Mouse (Mus musculus): ENCODE results near the gene Tmem236. TPM values are rescaled to one million over a fixed set of nuclear protein-coding genes. Genes with fewer than 3 reads are reported as not detected.

Gene Tmem236
- total and polyA plus RNA-seq, 3 experiments = 0.05 TPM; not detected in 2

GRCm38 (mm10) chr2:14218126-14218525 is 43.8 kb downstream of the Tmem236 start:
- H3K4me1 ChIP-seq (ENCODE audit: control insufficient read depth in 1 of 2, insufficient read depth in 2 of 2) = no peaks in the 10 kb centered on the region
- in situ Hi-C loops (cut with MboI; ENCODE audit: low pct_ligation_motif_present, low pct_unique_long_range_greater_than_20kb, low sequenced_read_pairs) = no loop called here
- H3K79me2 ChIP-seq (replicated peaks; ENCODE audit: control insufficient read depth, extremely low read depth, insufficient read depth, poor library complexity, severe bottlenecking) = no peaks in the 10 kb centered on the region
- no peaks in the 10 kb centered on the region for H3K9me3 ChIP-seq (replicated peaks; ENCODE audit: low read length)
- no peaks in the 10 kb centered on the region for H3K27me3 ChIP-seq (replicated peaks)
- no peak overlapping the region for H3K4me2 ChIP-seq (ENCODE audit: insufficient read depth, low read depth, poor library complexity, severe bottlenecking)
- H3K36me3 ChIP-seq (replicated peaks in 1 of 2; ENCODE audit: control insufficient read depth in 1 of 2, insufficient read depth in 1 of 2, low read length in 1 of 2) = no peaks in the 10 kb centered on the region
- no peak overlapping the region for H3K27ac ChIP-seq (ENCODE audit: insufficient read depth, low read depth)
- H3K4me3 ChIP-seq (replicated peaks in 1 of 3; ENCODE audit: low read depth in 2 of 3, low read length in 2 of 3, poor library complexity in 1 of 3) = no peak overlapping the region
- H3K9ac ChIP-seq (ENCODE audit: insufficient read depth, low read depth) = no peak overlapping the region
- peak; percentile 33 for TF ChIP-seq RAD21 (IDR thresholded peaks at IDR 0.05; ENCODE audit: low read depth, low read length)
- peak; percentile 22 to 62; a peak in 2 of 4 replicates for TF ChIP-seq CTCF (conservative IDR thresholded peaks at IDR 0.05 in 1 of 2, IDR thresholded peaks at IDR 0.05 in 1 of 2; ENCODE audit: low read depth in 2 of 2, low read length in 2 of 2)
- peak; percentile 47 for TF ChIP-seq SMC3 (IDR thresholded peaks at IDR 0.05; ENCODE audit: low read depth, low read length)
- no peak for TF ChIP-seq MYC (IDR thresholded peaks at IDR 0.05; ENCODE audit: low read depth, low read length)
- dilution Hi-C loops (cut with MboI; ENCODE audit: extremely low pct_ligation_motif_present, extremely low pct_unique_long_range_greater_than_20kb, low sequenced_read_pairs) = no loop called here
- no peak for DNase-seq (ENCODE audit: extremely low read depth)

DNA sequence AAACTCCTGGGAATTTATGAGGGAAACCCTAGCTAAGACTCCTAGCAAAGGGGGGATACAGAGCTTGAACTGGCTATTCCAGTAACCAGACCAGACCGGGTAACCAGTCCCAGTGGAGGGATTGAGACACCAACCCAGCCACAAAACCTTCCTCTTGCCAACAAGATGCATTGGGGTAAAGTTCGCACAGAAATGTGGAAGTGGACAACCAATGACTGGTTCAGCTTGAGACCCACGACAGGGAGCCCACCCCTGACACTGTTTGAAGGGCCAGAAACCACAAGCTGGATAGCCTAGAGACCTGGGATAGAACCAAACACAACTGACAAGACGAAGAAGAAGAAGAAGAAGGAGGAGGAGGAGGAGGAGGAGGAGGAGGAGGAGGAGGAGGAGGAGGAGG is 50.1 kb downstream of the Tmem236 start:
- H3K9ac ChIP-seq (ENCODE audit: insufficient read depth, low read depth) = no peak overlapping the region
- no peak for DNase-seq (ENCODE audit: extremely low read depth)
- no peak overlapping the region for H3K27ac ChIP-seq (ENCODE audit: insufficient read depth, low read depth)
- H3K4me2 ChIP-seq (ENCODE audit: insufficient read depth, low read depth, poor library complexity, severe bottlenecking) = no peak overlapping the region
- H3K9me3 ChIP-seq (replicated peaks; ENCODE audit: low read length) = no peaks in the 10 kb centered on the region
- dilution Hi-C loops (cut with MboI; ENCODE audit: extremely low pct_ligation_motif_present, extremely low pct_unique_long_range_greater_than_20kb, low sequenced_read_pairs) (no loop called here), in situ Hi-C loops (cut with MboI; ENCODE audit: low pct_ligation_motif_present, low pct_unique_long_range_greater_than_20kb, low sequenced_read_pairs) (no loop called here)
- no peaks in the 10 kb centered on the region for H3K79me2 ChIP-seq (replicated peaks; ENCODE audit: control insufficient read depth, extremely low read depth, insufficient read depth, poor library complexity, severe bottlenecking)
- H3K36me3 ChIP-seq (replicated peaks in 1 of 2; ENCODE audit: control insufficient read depth in 1 of 2, insufficient read depth in 1 of 2, low read length in 1 of 2) = no peaks in the 10 kb centered on the region
- H3K4me3 ChIP-seq (replicated peaks in 1 of 3; ENCODE audit: low read depth in 2 of 3, low read length in 2 of 3, poor library complexity in 1 of 3) = no peak overlapping the region
- H3K4me1 ChIP-seq (ENCODE audit: control insufficient read depth in 1 of 2, insufficient read depth in 2 of 2) = 0 out of 4 replicates have a peak, but pooled peaks cover 0 to 4% of the 10 kb centered on the region in 2 experiments
- TF ChIP-seq BHLHE40 (IDR thresholded peaks at IDR 0.05; ENCODE audit: low read depth, low read length) (no peak), RCOR1 (conservative IDR thresholded peaks at IDR 0.05; ENCODE audit: low read depth, low read length) (no peak), GABPA (IDR thresholded peaks at IDR 0.05; ENCODE audit: insufficient replicate concordance, low read depth, low read length) (no peak), ELF1 (IDR thresholded peaks at IDR 0.05; ENCODE audit: low read depth, low read length) (no peak), ZMIZ1 (IDR thresholded peaks at IDR 0.05; ENCODE audit: low read depth, low read length) (no peak), UBTF (IDR thresholded peaks at IDR 0.05; ENCODE audit: low read depth, low read length) (no peak), JUND (conservative IDR thresholded peaks at IDR 0.05; ENCODE audit: low read depth, low read length) (no peak)
- H3K27me3 ChIP-seq (replicated peaks) = no peaks in the 10 kb centered on the region

DNA sequence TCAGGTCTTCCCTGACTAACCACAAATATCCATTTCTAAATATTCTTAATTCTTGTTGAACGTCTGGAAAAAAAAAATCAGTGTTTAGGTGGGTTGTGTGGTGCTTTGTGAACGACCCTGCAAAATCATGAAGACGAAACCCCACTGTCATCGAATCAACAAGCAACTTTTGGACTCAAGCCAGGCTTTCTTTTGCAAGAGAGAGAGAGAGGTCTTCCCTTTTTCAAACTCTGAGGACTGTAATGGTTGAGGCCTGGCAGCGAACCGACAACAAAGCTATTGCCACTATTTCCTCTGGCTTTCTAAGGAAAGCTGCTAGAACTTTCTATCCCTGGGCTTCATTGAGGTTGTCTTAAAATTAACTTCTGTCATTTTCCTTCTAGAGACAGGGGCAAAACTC is 54.2 kb downstream of the Tmem236 start:
- Histone ChIP-seq H3K27me3 (replicated peaks) (no peaks in the 10 kb centered on the region), H3K27ac (ENCODE audit: insufficient read depth, low read depth) (no peak overlapping the region), H3K4me2 (ENCODE audit: insufficient read depth, low read depth, poor library complexity, severe bottlenecking) (peak overlapping the region; percentile 24; the same call in 1 of the 2 replicates), H3K79me2 (replicated peaks; ENCODE audit: control insufficient read depth, extremely low read depth, insufficient read depth, poor library complexity, severe bottlenecking) (no peaks in the 10 kb centered on the region), H3K4me1 (ENCODE audit: control insufficient read depth in 1 of 2, insufficient read depth in 2 of 2) (peaks cover 0 to 32% of the 10 kb centered on the region in 2 experiments; a peak in 2 of 4 replicates), H3K4me3 (replicated peaks in 1 of 3; ENCODE audit: low read depth in 2 of 3, low read length in 2 of 3, poor library complexity in 1 of 3) (no peak overlapping the region), H3K36me3 (replicated peaks in 1 of 2; ENCODE audit: control insufficient read depth in 1 of 2, insufficient read depth in 1 of 2, low read length in 1 of 2) (no peaks in the 10 kb centered on the region), H3K9me3 (replicated peaks; ENCODE audit: low read length) (no peaks in the 10 kb centered on the region), H3K9ac (ENCODE audit: insufficient read depth, low read depth) (no peak overlapping the region)
- dilution Hi-C loops (cut with MboI; ENCODE audit: extremely low pct_ligation_motif_present, extremely low pct_unique_long_range_greater_than_20kb, low sequenced_read_pairs) = no loop called here
- no peak for DNase-seq (ENCODE audit: extremely low read depth)
- TF ChIP-seq BHLHE40 (IDR thresholded peaks at IDR 0.05; ENCODE audit: low read depth, low read length) = no peak
- TF ChIP-seq GABPA (IDR thresholded peaks at IDR 0.05; ENCODE audit: insufficient replicate concordance, low read depth, low read length) = no peak
- no peak for TF ChIP-seq USF2 (conservative IDR thresholded peaks at IDR 0.05; ENCODE audit: low read depth, low read length)
- TF ChIP-seq JUND (conservative IDR thresholded peaks at IDR 0.05; ENCODE audit: low read depth, low read length) = no peak
- TF ChIP-seq ZMIZ1 (IDR thresholded peaks at IDR 0.05; ENCODE audit: low read depth, low read length) = no peak
- no peak for TF ChIP-seq ELF1 (IDR thresholded peaks at IDR 0.05; ENCODE audit: low read depth, low read length)
- no peak for TF ChIP-seq TBP (conservative IDR thresholded peaks at IDR 0.05; ENCODE audit: low read depth, low read length)
- TF ChIP-seq UBTF (IDR thresholded peaks at IDR 0.05; ENCODE audit: low read depth, low read length) = no peak
- TF ChIP-seq SIN3A (IDR thresholded peaks at IDR 0.05; ENCODE audit: low read length) = no peak
- no peak for TF ChIP-seq CTCF (conservative IDR thresholded peaks at IDR 0.05 in 1 of 2, IDR thresholded peaks at IDR 0.05 in 1 of 2; ENCODE audit: low read depth in 2 of 2, low read length in 2 of 2)
- TF ChIP-seq CHD1 (IDR thresholded peaks at IDR 0.05; ENCODE audit: low read depth, low read length) = no peak
- no peak for TF ChIP-seq ZNF384 (IDR thresholded peaks at IDR 0.05; ENCODE audit: low read depth, low read length)
- no peak for TF ChIP-seq EP300 (IDR thresholded peaks at IDR 0.05; ENCODE audit: low read length)
- in situ Hi-C loops (cut with MboI; ENCODE audit: low pct_ligation_motif_present, low pct_unique_long_range_greater_than_20kb, low sequenced_read_pairs) = no loop called here
